Mouse (Mus musculus): ENCODE results near the gene Txlna. TPM values are rescaled to one million over a fixed set of nuclear protein-coding genes. Genes with fewer than 3 reads are reported as not detected.

The Txlna gene
- polyA plus RNA-seq, 1 experiment from 2014 or later, result 23.0 TPM

DNA sequence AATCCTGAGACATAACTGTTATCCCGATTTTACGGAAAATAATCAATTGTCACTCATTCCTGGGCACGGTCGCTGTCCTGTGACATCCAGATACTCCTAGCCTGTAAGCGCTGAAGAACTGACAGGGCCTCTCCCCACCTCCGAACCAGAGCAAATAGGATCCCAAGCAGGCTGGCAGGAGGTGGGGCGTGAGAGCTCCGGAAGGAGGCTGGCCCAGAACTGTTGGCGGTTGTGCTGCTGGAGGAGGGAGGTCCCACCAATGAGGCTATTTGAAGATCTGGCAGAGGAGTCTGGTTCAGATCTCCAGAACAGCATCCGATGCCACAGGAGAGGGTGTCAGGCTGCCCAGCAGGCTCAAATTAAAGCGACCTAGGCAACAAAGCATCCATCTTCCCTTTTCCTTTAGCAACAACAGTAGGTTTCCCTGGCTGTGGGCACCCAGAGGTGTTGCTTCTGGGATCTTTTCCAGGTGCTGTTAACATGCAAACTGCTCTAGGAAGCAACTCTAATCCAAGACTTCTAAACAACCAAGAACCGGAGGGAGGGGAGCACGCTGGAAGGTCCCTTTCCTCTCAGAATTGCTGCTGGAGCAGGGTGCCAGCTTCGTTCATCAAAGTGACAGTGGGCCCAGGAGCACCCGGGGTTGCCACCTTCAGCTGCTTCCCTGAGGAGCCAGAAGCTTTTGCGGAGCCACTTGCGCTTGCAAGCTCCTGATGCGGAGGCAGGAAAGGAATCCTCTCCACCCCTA is 16.4 kb downstream of the Txlna start:
- H3K27ac ChIP-seq (replicated peaks), result peak overlapping the region; percentile 89
- ATAC-seq (ENCODE audit: insufficient read depth), result peak; percentile 92
- no peaks in the 10 kb centered on the region for H3K9me3 ChIP-seq (replicated peaks)
- H3K4me1 ChIP-seq (replicated peaks), result peaks cover 57% of the 10 kb centered on the region
- WGBS (ENCODE audit: insufficient replicate concordance), result under 1% methylated on average over 18 of the region's 18 CpGs
- peak overlapping the region; percentile 66 for H3K4me3 ChIP-seq (replicated peaks)
- H3K27me3 ChIP-seq, result no peaks in the 10 kb centered on the region
- peaks cover 38% of the 10 kb centered on the region for H3K36me3 ChIP-seq (replicated peaks)
- H3K9ac ChIP-seq, result peak overlapping the region; percentile 68
- H3K4me2 ChIP-seq, result peak overlapping the region; percentile 84

DNA sequence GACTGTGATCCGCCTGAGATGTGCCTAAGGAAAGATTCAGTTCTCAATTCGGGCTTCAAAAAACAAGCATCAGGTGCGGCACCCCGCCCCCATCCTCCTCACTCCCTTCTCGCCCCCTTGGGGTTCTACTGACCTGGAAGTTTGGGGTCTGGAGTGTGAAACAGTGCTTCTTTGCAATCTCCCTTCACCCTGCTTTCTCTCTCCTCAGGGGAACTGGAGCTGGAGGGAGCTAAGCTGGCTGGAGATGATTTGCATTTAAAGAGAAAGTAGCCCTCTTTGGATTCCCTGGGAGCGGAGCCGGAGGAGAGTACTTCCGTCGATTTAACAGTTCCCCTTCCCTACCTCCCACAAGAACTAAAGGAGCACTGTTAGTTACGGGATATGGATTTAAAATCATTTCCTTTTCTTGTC is 17.2 kb downstream of the Txlna start, which contains the start of gene Ccdc28b:
Gene Ccdc28b, minus strand, starts transcription at position 267 of the 411 bp plus-strand sequence.
- peak within 1 kb of the TSS; percentile 84 for H3K4me2 ChIP-seq
- ATAC-seq (ENCODE audit: insufficient read depth), result peak; percentile 28; the same call in 1 of the 2 replicates
- H3K9ac ChIP-seq, result peak within 1 kb of the TSS; percentile 68
- H3K4me1 ChIP-seq (replicated peaks), result peaks cover 64% of the 10 kb centered on the region
- H3K27me3 ChIP-seq, result no peaks in the 10 kb centered on the region
- no peaks in the 10 kb centered on the region for H3K9me3 ChIP-seq (replicated peaks)
- WGBS (ENCODE audit: insufficient replicate concordance), result under 1% methylated on average over 10 of the region's 10 CpGs
- peak within 1 kb of the TSS; percentile 66 for H3K4me3 ChIP-seq (replicated peaks)
- H3K27ac ChIP-seq (replicated peaks), result peak within 1 kb of the TSS; percentile 89
- peaks cover 30% of the 10 kb centered on the region for H3K36me3 ChIP-seq (replicated peaks)

DNA sequence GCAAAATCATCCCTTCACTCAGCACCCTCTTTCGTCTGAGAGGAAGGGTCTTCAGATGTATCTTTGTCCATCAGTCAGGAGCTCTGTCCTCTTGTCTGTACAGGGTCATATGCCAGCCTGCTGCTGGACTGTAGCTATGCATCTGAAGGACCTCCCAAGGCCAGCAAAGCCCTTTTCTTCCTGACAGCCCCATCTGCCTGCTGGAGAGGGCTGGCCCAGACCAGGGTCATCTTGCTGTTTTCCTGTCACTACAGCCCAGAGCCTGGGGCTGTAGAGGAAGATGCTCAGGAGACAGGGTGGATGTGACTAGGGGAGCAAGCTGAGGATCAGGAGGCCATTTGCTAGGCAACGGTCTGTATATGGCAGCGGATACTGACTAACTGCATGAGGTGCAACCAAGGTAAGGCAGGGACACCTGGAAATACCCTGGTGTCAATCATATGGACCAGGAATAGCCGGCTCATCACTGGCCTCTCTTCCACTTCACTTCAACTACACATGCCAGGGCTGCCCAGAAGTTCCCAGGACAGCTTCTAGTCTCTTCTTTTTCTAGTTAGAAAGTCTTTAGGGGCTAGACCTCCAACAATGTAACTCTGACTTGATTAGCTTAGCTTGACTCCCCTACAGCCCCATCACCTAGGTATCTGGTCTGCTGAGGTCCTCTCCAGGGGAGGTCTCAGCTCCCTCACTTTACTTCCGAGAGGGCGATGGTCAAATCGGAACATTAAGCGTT is 17.9 kb downstream of the Txlna start:
- no peaks in the 10 kb centered on the region for H3K27me3 ChIP-seq
- peak overlapping the region; percentile 89 for H3K27ac ChIP-seq (replicated peaks)
- peaks cover 23% of the 10 kb centered on the region for H3K36me3 ChIP-seq (replicated peaks)
- peak overlapping the region; percentile 66 for H3K4me3 ChIP-seq (replicated peaks)
- no peaks in the 10 kb centered on the region for H3K9me3 ChIP-seq (replicated peaks)
- H3K9ac ChIP-seq, result peak overlapping the region; percentile 68
- 25% methylated on average over 8 of the region's 8 CpGs for WGBS (ENCODE audit: insufficient replicate concordance)
- no peak for ATAC-seq (ENCODE audit: insufficient read depth)
- peak overlapping the region; percentile 84 for H3K4me2 ChIP-seq
- peaks cover 71% of the 10 kb centered on the region for H3K4me1 ChIP-seq (replicated peaks)

DNA sequence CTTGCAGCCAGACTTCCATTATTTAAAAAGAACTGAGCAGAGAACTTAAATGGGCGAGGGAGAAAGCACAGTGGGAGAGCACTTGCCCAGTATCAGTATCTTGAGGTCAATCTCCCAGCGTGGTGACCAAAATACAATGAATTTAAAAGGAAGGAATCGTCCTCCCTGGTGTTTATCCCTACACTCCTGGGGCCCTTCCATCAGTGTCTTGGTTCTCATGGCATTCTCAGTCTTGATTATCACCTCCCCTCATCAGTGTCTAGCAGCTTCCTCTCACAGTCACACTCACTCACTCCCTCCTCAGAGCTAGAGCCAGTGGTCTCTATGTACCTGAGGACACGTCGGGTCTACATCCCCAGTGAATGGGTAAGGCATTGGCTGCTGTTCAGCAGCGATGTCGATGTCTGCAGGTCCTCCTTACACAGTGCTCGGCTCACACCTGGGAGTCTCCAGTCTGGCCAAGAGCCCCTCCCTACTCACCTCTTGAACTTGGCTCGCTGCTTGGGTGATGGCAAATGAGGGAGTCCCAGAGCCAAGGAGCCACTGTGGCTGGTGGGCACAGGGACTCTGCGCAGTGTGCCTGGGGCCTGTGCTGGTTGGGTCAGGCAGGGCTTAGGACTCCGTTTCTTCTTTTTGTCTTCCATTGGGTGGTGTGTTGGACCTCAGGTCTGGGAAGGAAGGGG is 18.6 kb downstream of the Txlna start:
- Histone ChIP-seq H3K27ac (replicated peaks) (no peak overlapping the region), H3K36me3 (replicated peaks) (peaks cover 16% of the 10 kb centered on the region), H3K4me3 (replicated peaks) (no peak overlapping the region), H3K4me1 (replicated peaks) (peaks cover 76% of the 10 kb centered on the region), H3K9me3 (replicated peaks) (no peaks in the 10 kb centered on the region), H3K27me3 (no peaks in the 10 kb centered on the region), H3K9ac (no peak overlapping the region), H3K4me2 (peak overlapping the region; percentile 84)
- 74% methylated on average over 11 of the region's 11 CpGs for WGBS (ENCODE audit: insufficient replicate concordance)
- ATAC-seq (ENCODE audit: insufficient read depth), result no peak

DNA sequence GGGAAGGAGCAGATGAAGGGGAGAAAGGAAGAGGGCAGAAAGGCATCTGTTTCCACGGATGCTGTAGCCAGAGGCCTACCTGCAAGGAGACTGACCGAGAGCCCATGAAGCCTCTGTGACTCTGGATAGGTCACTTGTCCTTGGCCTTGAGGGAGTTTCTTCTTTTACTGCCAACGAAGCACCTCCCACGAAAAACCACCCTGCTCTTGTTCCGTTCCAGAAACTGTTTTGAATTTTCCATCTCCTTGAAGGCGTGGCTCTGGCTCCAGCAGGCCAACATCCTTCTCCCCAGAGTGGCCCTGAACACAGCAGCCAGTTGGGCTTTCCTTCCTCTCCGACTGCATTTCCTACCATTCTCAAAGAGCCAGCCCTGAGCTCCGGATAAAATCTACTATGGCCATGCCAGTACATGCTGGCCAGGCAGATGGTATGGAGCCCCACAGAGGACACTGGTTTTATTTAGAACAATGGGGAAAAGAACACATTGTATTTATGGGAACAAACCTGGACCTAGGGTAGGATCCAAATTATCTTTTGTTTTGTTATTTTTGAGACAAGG is 19.5 kb downstream of the Txlna start:
- H3K9me3 ChIP-seq (replicated peaks), result no peaks in the 10 kb centered on the region
- WGBS (ENCODE audit: insufficient replicate concordance), result 67% methylated on average over 8 of the region's 8 CpGs
- H3K27me3 ChIP-seq, result no peaks in the 10 kb centered on the region
- H3K4me3 ChIP-seq (replicated peaks), result no peak overlapping the region
- ATAC-seq (ENCODE audit: insufficient read depth), result no peak
- peaks cover 72% of the 10 kb centered on the region for H3K4me1 ChIP-seq (replicated peaks)
- 0 out of 2 replicates have a peak overlapping the region, but pooled peaks have one; percentile 46 for H3K27ac ChIP-seq (replicated peaks)
- H3K4me2 ChIP-seq, result no peak overlapping the region
- no peak overlapping the region for H3K9ac ChIP-seq
- H3K36me3 ChIP-seq (replicated peaks), result peaks cover 14% of the 10 kb centered on the region

DNA sequence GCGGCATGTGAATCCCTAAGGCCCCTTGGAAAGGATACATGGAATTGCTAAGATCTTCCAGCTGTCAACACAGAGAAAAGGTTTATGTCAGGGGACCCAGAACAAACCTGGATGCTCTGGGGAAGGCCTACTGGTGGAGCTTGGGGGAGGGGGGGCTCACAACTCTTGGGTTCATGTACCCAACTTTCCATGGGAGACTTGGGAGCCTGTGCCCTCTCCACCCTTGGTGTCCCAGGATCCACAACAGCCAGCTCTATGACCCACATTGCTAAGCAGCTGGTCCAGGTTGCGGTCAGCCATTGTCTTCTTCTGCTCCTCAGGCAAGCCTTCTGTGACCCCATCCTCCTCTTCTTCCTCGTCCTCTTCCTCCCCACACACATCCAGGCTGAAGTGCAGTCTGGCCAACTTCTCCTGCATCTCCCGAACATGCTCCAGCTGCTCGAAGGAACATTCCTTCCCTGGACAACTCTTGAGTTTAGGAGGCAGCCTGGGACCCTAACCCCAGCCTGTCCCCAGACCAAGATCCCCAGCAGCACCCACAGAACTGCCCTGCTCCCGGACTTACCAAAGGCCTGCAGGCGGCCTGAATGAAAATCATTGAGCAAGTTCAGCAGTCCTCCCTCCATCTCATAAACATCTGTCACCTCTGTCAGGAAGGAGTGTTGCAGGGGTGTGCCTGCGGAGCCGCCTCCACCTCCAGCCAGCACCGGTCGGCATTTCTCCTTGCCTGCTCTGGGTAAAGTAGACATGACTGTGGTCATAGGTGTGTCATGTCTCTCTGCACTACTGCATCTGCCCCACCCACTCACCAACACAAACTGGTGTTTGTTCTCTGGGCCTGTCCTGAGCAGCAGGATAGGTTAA is 20.2 kb downstream of the Txlna start:
- Histone ChIP-seq H3K9ac (no peak overlapping the region), H3K4me1 (replicated peaks) (peaks cover 65% of the 10 kb centered on the region), H3K9me3 (replicated peaks) (no peaks in the 10 kb centered on the region), H3K4me2 (no peak overlapping the region), H3K27me3 (no peaks in the 10 kb centered on the region), H3K36me3 (replicated peaks) (peaks cover 7% of the 10 kb centered on the region; the same call in 1 of the 2 replicates), H3K27ac (replicated peaks) (0 out of 2 replicates have a peak overlapping the region, but pooled peaks have one; percentile 46), H3K4me3 (replicated peaks) (no peak overlapping the region)
- ATAC-seq (ENCODE audit: insufficient read depth), result no peak
- 77% methylated on average over 11 of the region's 11 CpGs for WGBS (ENCODE audit: insufficient replicate concordance)

DNA sequence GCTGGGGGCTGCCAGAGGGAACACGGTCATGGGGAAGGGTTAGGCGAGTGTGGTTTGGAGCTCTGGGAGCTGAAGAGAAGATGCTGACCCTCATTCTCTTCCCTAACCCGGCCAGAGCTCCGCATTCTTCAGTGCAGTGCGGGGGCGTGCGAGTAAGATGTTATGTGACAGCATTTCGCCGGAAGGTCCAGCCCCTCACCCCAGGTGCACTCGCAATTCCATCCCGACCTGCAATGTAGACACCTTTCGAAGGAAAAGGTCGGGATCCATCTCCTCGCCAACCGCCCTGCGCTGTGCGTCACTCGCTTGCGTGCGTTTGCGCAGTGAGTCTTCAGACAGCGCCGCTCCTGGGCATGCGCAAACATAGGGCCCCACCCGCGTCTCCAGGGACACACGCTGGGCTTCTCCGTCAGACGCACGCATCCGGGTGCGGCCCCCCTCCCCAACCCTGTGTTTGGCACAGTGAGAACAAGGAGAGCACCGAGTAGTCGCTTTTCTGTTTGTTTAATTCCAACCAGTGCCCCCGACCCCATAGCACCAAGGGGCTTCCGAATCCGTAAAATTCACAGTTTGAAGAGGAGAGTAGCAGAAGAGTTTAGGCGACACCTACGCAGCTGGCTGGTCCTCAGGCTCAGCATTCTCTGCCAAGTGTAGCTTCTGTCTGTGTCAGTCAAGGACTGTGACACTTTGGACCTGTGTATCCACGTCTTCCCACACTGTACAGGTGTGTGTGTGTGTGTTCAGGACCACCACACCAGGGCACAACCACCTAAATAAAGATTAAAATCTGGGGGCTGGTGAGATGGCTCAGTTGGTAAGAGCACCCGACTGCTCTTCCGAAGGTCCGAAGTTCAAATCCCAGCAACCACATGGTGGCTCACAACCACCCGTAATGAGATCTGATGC is 21.8 kb downstream of the Txlna start, which contains the start of gene Iqcc:
Gene Iqcc, minus strand, starts transcription at position 314 of the 906 bp plus-strand sequence.
- no peaks in the 10 kb centered on the region for H3K27me3 ChIP-seq
- H3K27ac ChIP-seq (replicated peaks), result peak within 1 kb of the TSS; percentile 83
- 4% methylated on average over 44 of the region's 44 CpGs for WGBS (ENCODE audit: insufficient replicate concordance)
- peak within 1 kb of the TSS; percentile 79 for H3K4me3 ChIP-seq (replicated peaks)
- H3K4me2 ChIP-seq, result peak within 1 kb of the TSS; percentile 95
- H3K9ac ChIP-seq, result peak within 1 kb of the TSS; percentile 84
- ATAC-seq (ENCODE audit: insufficient read depth), result peak; percentile 85
- H3K36me3 ChIP-seq (replicated peaks), result peaks cover 7% of the 10 kb centered on the region; the same call in 1 of the 2 replicates
- peaks cover 50% of the 10 kb centered on the region for H3K4me1 ChIP-seq (replicated peaks)
- no peaks in the 10 kb centered on the region for H3K9me3 ChIP-seq (replicated peaks)

DNA sequence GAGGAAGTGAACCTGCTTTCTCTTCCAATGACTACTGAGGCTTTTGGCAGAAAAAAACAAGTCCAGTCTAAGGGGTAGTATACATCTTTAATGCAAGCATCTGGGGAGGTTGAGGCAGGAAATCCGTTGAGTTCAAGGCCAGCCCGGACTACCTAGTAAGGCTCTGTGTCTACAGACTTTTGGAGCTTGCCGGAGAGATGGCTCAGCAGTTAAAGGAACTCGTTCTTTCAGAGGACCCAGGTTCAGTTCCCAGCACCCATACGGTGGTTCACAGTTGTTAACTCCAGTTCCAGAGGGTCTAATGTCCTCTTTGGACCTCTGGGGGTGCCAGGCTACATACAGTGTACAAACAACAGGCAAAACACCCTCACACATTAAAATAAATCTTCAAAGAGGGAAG is 22.8 kb downstream of the Txlna start:
- Histone ChIP-seq H3K9ac (peak overlapping the region; percentile 84), H3K4me2 (peak overlapping the region; percentile 95), H3K27ac (replicated peaks) (no peak overlapping the region; the same call in 1 of the 2 replicates), H3K4me3 (replicated peaks) (peak overlapping the region; percentile 79), H3K27me3 (no peaks in the 10 kb centered on the region), H3K36me3 (replicated peaks) (peaks cover 7% of the 10 kb centered on the region; the same call in 1 of the 2 replicates), H3K9me3 (replicated peaks) (no peaks in the 10 kb centered on the region), H3K4me1 (replicated peaks) (peaks cover 40% of the 10 kb centered on the region)
- WGBS (ENCODE audit: insufficient replicate concordance), result 85% methylated on average over 5 of the region's 5 CpGs
- no peak for ATAC-seq (ENCODE audit: insufficient read depth)

DNA sequence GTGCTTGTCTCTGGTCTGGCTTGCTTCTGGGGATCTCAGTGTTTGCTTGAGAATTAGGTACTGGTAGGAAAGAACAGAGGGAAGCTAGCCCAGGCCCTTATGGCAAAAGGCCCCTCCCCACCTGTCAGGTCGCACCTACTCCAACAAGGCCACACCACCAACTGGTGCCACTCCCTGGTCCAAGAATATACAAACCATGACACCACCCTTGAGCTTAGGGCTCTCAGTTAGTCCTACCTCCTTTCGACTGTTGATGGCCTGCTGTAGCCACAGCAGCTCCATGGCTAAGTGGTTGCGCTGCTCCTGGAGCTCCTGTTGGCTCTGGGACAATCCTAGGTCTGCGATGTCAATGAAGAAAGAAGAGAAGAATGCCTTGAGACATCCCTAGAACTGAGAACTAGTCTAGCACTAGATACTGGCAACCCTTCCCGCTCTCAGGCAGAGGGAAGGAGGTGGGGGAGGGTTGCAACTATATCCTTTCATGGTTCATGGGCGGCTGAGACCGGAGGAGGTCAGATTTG is 23.7 kb downstream of the Txlna start:
- H3K9me3 ChIP-seq (replicated peaks), result no peaks in the 10 kb centered on the region

More for the DNA sequence above, 23.7 kb downstream of the Txlna start:
- ATAC-seq (ENCODE audit: insufficient read depth), result no peak
- H3K4me3 ChIP-seq (replicated peaks), result no peak overlapping the region
- H3K4me1 ChIP-seq (replicated peaks), result peaks cover 32% of the 10 kb centered on the region
- 83% methylated on average over 7 of the region's 7 CpGs for whole genome bisulfite sequencing (ENCODE audit: insufficient replicate concordance)
- H3K27ac ChIP-seq (replicated peaks), result no peak overlapping the region
- H3K27me3 ChIP-seq, result no peaks in the 10 kb centered on the region
- H3K36me3 ChIP-seq (replicated peaks), result peaks cover 7% of the 10 kb centered on the region; the same call in 1 of the 2 replicates
- H3K9ac ChIP-seq, result no peak overlapping the region
- no peak overlapping the region for H3K4me2 ChIP-seq
